Mouse (Mus musculus) thymus, postnatal 25 days (tissue): Measurements from ENCODE around the gene 4930558C23Rik.
"Not testable (repeated sequence)": the region's sequence is repeated elsewhere in the genome, so short reads cannot be mapped to it uniquely, and the experiment has no call there.

Source experiments
- DNase-seq: peaks from one replicate; pipeline ENCODE4 v3.0.0; 2022

4930558C23Rik gene

GRCm38 (mm10) chr3:95402741-95403140 lies at the start of gene 4930558C23Rik:
Gene 4930558C23Rik (minus strand): TSS chr3:95402841.
- no peak for DNase-seq

- no peak for DNase-seq
These were observed 48.3 kb upstream of the 4930558C23Rik start for GRCm38 (mm10) chr3:95450915-95451314.

- DNase-seq, result peak; percentile 45
These were observed 47.8 kb upstream of the 4930558C23Rik start for GRCm38 (mm10) chr3:95450408-95450807.

- no peak for DNase-seq
These were observed 42.7 kb upstream of the 4930558C23Rik start for GRCm38 (mm10) chr3:95445311-95445710.

GRCm38 (mm10) chr3:95442406-95443117 lies 39.9 kb upstream of the 4930558C23Rik start:
- no peak for DNase-seq

- DNase-seq, result no peak
These were observed 37.0 kb upstream of the 4930558C23Rik start for GRCm38 (mm10) chr3:95439670-95440069.

GRCm38 (mm10) chr3:95438636-95439035 lies 36.0 kb upstream of the 4930558C23Rik start:
- DNase-seq, result not testable (repeated sequence)

- DNase-seq, result no peak
These were observed 32.9 kb upstream of the 4930558C23Rik start for GRCm38 (mm10) chr3:95435561-95435960.

- DNase-seq, result no peak
These were observed 32.3 kb upstream of the 4930558C23Rik start for GRCm38 (mm10) chr3:95434983-95435370.

- DNase-seq, result peak; percentile 90
These were observed 31.7 kb upstream of the 4930558C23Rik start, which contains the start of gene Arnt for GRCm38 (mm10) chr3:95434136-95434982. Gene Arnt (plus strand): TSS chr3:95434388.

GRCm38 (mm10) chr3:95433301-95433915 lies 30.8 kb upstream of the 4930558C23Rik start:
- no peak for DNase-seq

- not testable (repeated sequence) for DNase-seq
These were observed 25.8 kb upstream of the 4930558C23Rik start for GRCm38 (mm10) chr3:95428423-95428822.

- peak; percentile 12 for DNase-seq
These were observed 25.2 kb upstream of the 4930558C23Rik start for GRCm38 (mm10) chr3:95427891-95428238.

GRCm38 (mm10) chr3:95427117-95427890 lies 24.7 kb upstream of the 4930558C23Rik start:
- DNase-seq, result not testable (repeated sequence)

GRCm38 (mm10) chr3:95426476-95426875 lies 23.8 kb upstream of the 4930558C23Rik start:
- not testable (repeated sequence) for DNase-seq

- no peak for DNase-seq
These were observed 15.2 kb upstream of the 4930558C23Rik start for GRCm38 (mm10) chr3:95417866-95418265.

- DNase-seq, result no peak
These were observed 9.6 kb upstream of the 4930558C23Rik start for GRCm38 (mm10) chr3:95412268-95412667.

GRCm38 (mm10) chr3:95408852-95409251 lies 6.2 kb upstream of the 4930558C23Rik start:
- no peak for DNase-seq

GRCm38 (mm10) chr3:95407728-95408127 lies 5.1 kb upstream of the 4930558C23Rik start:
- DNase-seq, result no peak

- DNase-seq, result peak; percentile 4
These were observed 8.3 kb downstream of the 4930558C23Rik start for GRCm38 (mm10) chr3:95394385-95394784.

GRCm38 (mm10) chr3:95385401-95386075 lies 17.1 kb downstream of the 4930558C23Rik start:
- no peak for DNase-seq

GRCm38 (mm10) chr3:95373208-95373607 lies 29.4 kb downstream of the 4930558C23Rik start:
- DNase-seq, result no peak
